Mouse (Mus musculus) CD4-positive, CD25-positive, alpha-beta regulatory T cell (primary cell): ENCODE data around the gene Snip1. TPM values are rescaled to one million over a fixed set of nuclear protein-coding genes. Genes with fewer than 3 reads are reported as not detected.

ENCODE experiments used
- polyA plus RNA-seq: library from polyadenylated mRNA; unstranded; fragments of 100-300 nt; shearing (Covaris generic); gene quantifications from one replicate; pipeline ENCODE4 v1.2.1, GENCODE M21; 2017

Gene Snip1
- polyA plus RNA-seq: 40.0 TPM

GRCm38 (mm10) chr4:125066490-125067370 lies at the start of gene Snip1:
Gene Snip1, plus strand, starts transcription at chr4:125066672.

GRCm38 (mm10) chr4:125065517-125066307 lies 760 bp upstream of the Snip1 start, which contains the start of gene Dnali1:
Gene Dnali1, minus strand, starts transcription at chr4:125065703.

GRCm38 (mm10) chr4:125084403-125085345 lies 18.2 kb downstream of the Snip1 start, which contains the start of gene Meaf6:
Gene Meaf6, plus strand, starts transcription at chr4:125085134.

Other genes starting within 250 kb of the Snip1 start
- gene Yrdc, start 216.0 kb upstream of the Snip1 start, polyA plus RNA-seq: 86.9 TPM
- gene 1110065P20Rik, start 215.5 kb upstream of the Snip1 start, polyA plus RNA-seq: 25.3 TPM
- gene Maneal, start 204.5 kb upstream of the Snip1 start, polyA plus RNA-seq: 2.2 TPM
- gene Epha10, start 185.8 kb upstream of the Snip1 start, polyA plus RNA-seq: 0.08 TPM
- gene 9930104L06Rik, start 129.6 kb upstream of the Snip1 start, polyA plus RNA-seq: 14.6 TPM
- gene Cdca8, start 127.4 kb upstream of the Snip1 start, polyA plus RNA-seq: 6.8 TPM
- not detected for gene Rspo1, start 80.2 kb upstream of the Snip1 start, polyA plus RNA-seq
- 87.9 TPM for gene Gnl2, start 50.1 kb upstream of the Snip1 start, polyA plus RNA-seq
- not detected for gene Dnali1, start 969 bp upstream of the Snip1 start, polyA plus RNA-seq
- 51.2 TPM for gene Meaf6, start 18.5 kb downstream of the Snip1 start, polyA plus RNA-seq
- gene Zc3h12a, start 61.2 kb downstream of the Snip1 start, polyA plus RNA-seq: 23.0 TPM